Mouse (Mus musculus): Measurements from ENCODE around the gene Psmb2. TPM values are rescaled to one million over a fixed set of nuclear protein-coding genes. Genes with fewer than 3 reads are reported as not detected.

The Psmb2 gene
- polyA plus RNA-seq, 1 experiment from 2014 or later = 542 TPM

- ATAC-seq (replicated peaks; ENCODE audit: low FRiP score, low TSS enrichment, low read depth) = no peak
- no peaks in the 10 kb centered on the region for H3K4me1 ChIP-seq (replicated peaks; ENCODE audit: control insufficient read depth, insufficient read depth, low read length)
- no peak overlapping the region for H3K4me2 ChIP-seq (ENCODE audit: low read length)
- no peak overlapping the region for H3K4me3 ChIP-seq (ENCODE audit: low read depth, low read length)
- no peak overlapping the region for H3K27ac ChIP-seq (ENCODE audit: low read depth)
- no peaks in the 10 kb centered on the region for H3K36me3 ChIP-seq (ENCODE audit: control insufficient read depth, insufficient read depth, low read length)
- no peak for DNase-seq (ENCODE audit: low spot score)
- H3K27me3 ChIP-seq (replicated peaks; ENCODE audit: control insufficient read depth, insufficient read depth, low read length) = no peaks in the 10 kb centered on the region; the same call in 1 of the 2 replicates
- 78% methylated on average over 10 of the region's 10 CpGs for WGBS
- H3K9ac ChIP-seq (ENCODE audit: low read length) = no peak overlapping the region
- H3K9me3 ChIP-seq (ENCODE audit: control insufficient read depth, low read length) = no peaks in the 10 kb centered on the region
Measured at GRCm38 (mm10) chr4:126644333-126644963, 33.0 kb upstream of the Psmb2 start.

GRCm38 (mm10) chr4:126647996-126648910, 29.2 kb upstream of the Psmb2 start:
- Histone ChIP-seq H3K27me3 (replicated peaks; ENCODE audit: control insufficient read depth, insufficient read depth, low read length) (no peaks in the 10 kb centered on the region; the same call in 1 of the 2 replicates), H3K9ac (ENCODE audit: low read length) (no peak overlapping the region), H3K4me2 (ENCODE audit: low read length) (no peak overlapping the region), H3K9me3 (ENCODE audit: control insufficient read depth, low read length) (no peaks in the 10 kb centered on the region), H3K27ac (ENCODE audit: low read depth) (no peak overlapping the region), H3K4me3 (ENCODE audit: low read depth, low read length) (no peak overlapping the region), H3K36me3 (ENCODE audit: control insufficient read depth, insufficient read depth, low read length) (no peaks in the 10 kb centered on the region), H3K4me1 (replicated peaks; ENCODE audit: control insufficient read depth, insufficient read depth, low read length) (no peaks in the 10 kb centered on the region)
- WGBS = 51% methylated on average over 24 of the region's 24 CpGs
- no peak for DNase-seq (ENCODE audit: low spot score)
- ATAC-seq (replicated peaks; ENCODE audit: low FRiP score, low TSS enrichment, low read depth) = no peak

GRCm38 (mm10) chr4:126653148-126653547, 24.3 kb upstream of the Psmb2 start:
- 81% methylated on average over 5 of the region's 5 CpGs for WGBS
- H3K36me3 ChIP-seq (ENCODE audit: control insufficient read depth, insufficient read depth, low read length) = no peaks in the 10 kb centered on the region
- no peaks in the 10 kb centered on the region; the same call in 1 of the 2 replicates for H3K27me3 ChIP-seq (replicated peaks; ENCODE audit: control insufficient read depth, insufficient read depth, low read length)
- no peak for DNase-seq (ENCODE audit: low spot score)
- no peak overlapping the region for H3K4me2 ChIP-seq (ENCODE audit: low read length)
- no peak overlapping the region for H3K27ac ChIP-seq (ENCODE audit: low read depth)
- no peak overlapping the region for H3K4me3 ChIP-seq (ENCODE audit: low read depth, low read length)
- H3K9ac ChIP-seq (ENCODE audit: low read length) = no peak overlapping the region
- no peak for ATAC-seq (replicated peaks; ENCODE audit: low FRiP score, low TSS enrichment, low read depth)
- H3K4me1 ChIP-seq (replicated peaks; ENCODE audit: control insufficient read depth, insufficient read depth, low read length) = no peaks in the 10 kb centered on the region
- H3K9me3 ChIP-seq (ENCODE audit: control insufficient read depth, low read length) = no peaks in the 10 kb centered on the region

GRCm38 (mm10) chr4:126655356-126655755, 22.1 kb upstream of the Psmb2 start:
- H3K4me1 ChIP-seq (replicated peaks; ENCODE audit: control insufficient read depth, insufficient read depth, low read length) = no peaks in the 10 kb centered on the region
- ATAC-seq (replicated peaks; ENCODE audit: low FRiP score, low TSS enrichment, low read depth) (0 out of 2 replicates have a peak, but pooled peaks have one; percentile 23), DNase-seq (ENCODE audit: low spot score) (peak; percentile 76)
- H3K4me3 ChIP-seq (ENCODE audit: low read depth, low read length) = no peak overlapping the region
- no peaks in the 10 kb centered on the region for H3K27me3 ChIP-seq (replicated peaks; ENCODE audit: control insufficient read depth, insufficient read depth, low read length)
- H3K9ac ChIP-seq (ENCODE audit: low read length) = no peak overlapping the region
- 7% methylated on average over 9 of the region's 9 CpGs for WGBS
- no peaks in the 10 kb centered on the region for H3K36me3 ChIP-seq (ENCODE audit: control insufficient read depth, insufficient read depth, low read length)
- H3K4me2 ChIP-seq (ENCODE audit: low read length) = no peak overlapping the region
- no peaks in the 10 kb centered on the region for H3K9me3 ChIP-seq (ENCODE audit: control insufficient read depth, low read length)
- no peak overlapping the region for H3K27ac ChIP-seq (ENCODE audit: low read depth)

GRCm38 (mm10) chr4:126661249-126661648, 16.2 kb upstream of the Psmb2 start:
- no peak for ATAC-seq (replicated peaks; ENCODE audit: low FRiP score, low TSS enrichment, low read depth)
- DNase-seq (ENCODE audit: low spot score) = no peak
- no peaks in the 10 kb centered on the region for H3K27me3 ChIP-seq (replicated peaks; ENCODE audit: control insufficient read depth, insufficient read depth, low read length)

GRCm38 (mm10) chr4:126667075-126667474, 10.4 kb upstream of the Psmb2 start:
- 84% methylated on average over 2 of the region's 2 CpGs for WGBS

More at GRCm38 (mm10) chr4:126661249-126661648, 16.2 kb upstream of the Psmb2 start:
- H3K4me2 ChIP-seq (ENCODE audit: low read length) = no peak overlapping the region
- H3K4me3 ChIP-seq (ENCODE audit: low read depth, low read length) = no peak overlapping the region
- H3K36me3 ChIP-seq (ENCODE audit: control insufficient read depth, insufficient read depth, low read length) = no peaks in the 10 kb centered on the region
- no peak overlapping the region for H3K9ac ChIP-seq (ENCODE audit: low read length)
- no peaks in the 10 kb centered on the region for H3K4me1 ChIP-seq (replicated peaks; ENCODE audit: control insufficient read depth, insufficient read depth, low read length)
- no peaks in the 10 kb centered on the region for H3K9me3 ChIP-seq (ENCODE audit: control insufficient read depth, low read length)
- 82% methylated on average over 7 of the region's 7 CpGs for WGBS
- H3K27ac ChIP-seq (ENCODE audit: low read depth) = no peak overlapping the region

GRCm38 (mm10) chr4:126682298-126682697, 4.9 kb downstream of the Psmb2 start:
- ATAC-seq (replicated peaks; ENCODE audit: low FRiP score, low TSS enrichment, low read depth) (no peak), DNase-seq (ENCODE audit: low spot score) (no peak)
- H3K27ac ChIP-seq (ENCODE audit: low read depth) = no peak overlapping the region
- H3K4me1 ChIP-seq (replicated peaks; ENCODE audit: control insufficient read depth, insufficient read depth, low read length) = 0 out of 2 replicates have a peak, but pooled peaks cover 7% of the 10 kb centered on the region
- H3K27me3 ChIP-seq (replicated peaks; ENCODE audit: control insufficient read depth, insufficient read depth, low read length) = no peaks in the 10 kb centered on the region
- H3K9ac ChIP-seq (ENCODE audit: low read length) = no peak overlapping the region
- H3K4me3 ChIP-seq (ENCODE audit: low read depth, low read length) = no peak overlapping the region
- WGBS = 75% methylated on average over 5 of the region's 5 CpGs
- H3K36me3 ChIP-seq (ENCODE audit: control insufficient read depth, insufficient read depth, low read length) = peaks cover 33% of the 10 kb centered on the region
- H3K4me2 ChIP-seq (ENCODE audit: low read length) = no peak overlapping the region
- H3K9me3 ChIP-seq (ENCODE audit: control insufficient read depth, low read length) = no peaks in the 10 kb centered on the region

More at GRCm38 (mm10) chr4:126667075-126667474, 10.4 kb upstream of the Psmb2 start:
- no peak for ATAC-seq (replicated peaks; ENCODE audit: low FRiP score, low TSS enrichment, low read depth)
- no peak overlapping the region for H3K9ac ChIP-seq (ENCODE audit: low read length)
- no peaks in the 10 kb centered on the region for H3K4me1 ChIP-seq (replicated peaks; ENCODE audit: control insufficient read depth, insufficient read depth, low read length)
- H3K27me3 ChIP-seq (replicated peaks; ENCODE audit: control insufficient read depth, insufficient read depth, low read length) = no peaks in the 10 kb centered on the region
- no peak overlapping the region for H3K4me3 ChIP-seq (ENCODE audit: low read depth, low read length)
- DNase-seq (ENCODE audit: low spot score) = no peak
- no peak overlapping the region for H3K27ac ChIP-seq (ENCODE audit: low read depth)
- no peaks in the 10 kb centered on the region for H3K36me3 ChIP-seq (ENCODE audit: control insufficient read depth, insufficient read depth, low read length)
- no peak overlapping the region for H3K4me2 ChIP-seq (ENCODE audit: low read length)
- peaks cover 4% of the 10 kb centered on the region for H3K9me3 ChIP-seq (ENCODE audit: control insufficient read depth, low read length)

- Histone ChIP-seq H3K4me2 (ENCODE audit: low read length) (no peak overlapping the region), H3K9me3 (ENCODE audit: control insufficient read depth, low read length) (no peaks in the 10 kb centered on the region), H3K27me3 (replicated peaks; ENCODE audit: control insufficient read depth, insufficient read depth, low read length) (no peaks in the 10 kb centered on the region), H3K4me3 (ENCODE audit: low read depth, low read length) (no peak overlapping the region), H3K36me3 (ENCODE audit: control insufficient read depth, insufficient read depth, low read length) (peaks cover 41% of the 10 kb centered on the region), H3K4me1 (replicated peaks; ENCODE audit: control insufficient read depth, insufficient read depth, low read length) (0 out of 2 replicates have a peak, but pooled peaks cover 5% of the 10 kb centered on the region), H3K9ac (ENCODE audit: low read length) (no peak overlapping the region), H3K27ac (ENCODE audit: low read depth) (no peak overlapping the region)
- DNase-seq (ENCODE audit: low spot score) = no peak
- WGBS = 89% methylated on average over 3 of the region's 3 CpGs
- no peak for ATAC-seq (replicated peaks; ENCODE audit: low FRiP score, low TSS enrichment, low read depth)
Measured at GRCm38 (mm10) chr4:126683084-126683483, 5.7 kb downstream of the Psmb2 start.

All from intestine, embryonic 14.5 days (tissue).